In genomic region chr12:112808212-112808586, GRCm38 (mm10) we compare ENCODE assay signal across 8 mouse cellular contexts. TPM values are rescaled to one million over a fixed set of nuclear protein-coding genes. Genes with fewer than 3 reads are reported as not detected.
DNase-seq lines count a peak whose midpoint lies in the region; ATAC-seq and TF ChIP-seq lines count a peak whose summit lies in the region.

No protein-coding gene starts in this region.

- ATAC-seq in heart, embryonic 12.5 days (ENCODE audit: insufficient number of reproducible peaks, low FRiP score) = no peak
- ATAC-seq in G1E (ENCODE audit: extremely low read depth, insufficient number of reproducible peaks, low FRiP score, poor library complexity, severe bottlenecking) = no peak
- ATAC-seq in hindbrain, embryonic 11.5 days (ENCODE audit: low FRiP score) = peak; percentile 61
- ATAC-seq in midbrain, embryonic 12.5 days (ENCODE audit: low FRiP score, low read depth) = peak; percentile 45

- intact Hi-C loops in heart, postnatal 14 days (cut with DNase I) = no loop called here

- DNase-seq in heart, postnatal 14 days = no peak
- DNase-seq in G1E (ENCODE audit: low spot score) = no peak
- no peak for DNase-seq in hindbrain, embryonic 11.5 days (ENCODE audit: low spot score)
- no peak for DNase-seq in right cerebral cortex, postnatal 4 days
- no peak for DNase-seq in layer of hippocampus, postnatal 10 days (ENCODE audit: low spot score in 2 of 2)
- no peak for DNase-seq in Muller cell, postnatal 12 days (ENCODE audit: inconsistent ontology term)

- peak overlapping the region; percentile 74 for H3K9ac ChIP-seq in heart, embryonic 12.5 days
- peak overlapping the region; percentile 65 for H3K9ac ChIP-seq in hindbrain, embryonic 11.5 days (ENCODE audit: low read depth, low read length)
- peak overlapping the region; percentile 71 for H3K9ac ChIP-seq in midbrain, embryonic 12.5 days (replicated peaks)

- H3K27ac ChIP-seq in heart, embryonic 12.5 days (ENCODE audit: poor library complexity, severe bottlenecking) = no peak overlapping the region
- H3K27ac ChIP-seq in hindbrain, embryonic 11.5 days (ENCODE audit: low read depth, low read length) = peak overlapping the region; percentile 27; the same call in 1 of the 2 replicates
- H3K27ac ChIP-seq in midbrain, embryonic 12.5 days (replicated peaks) = peak overlapping the region; percentile 66

- H3K4me3 ChIP-seq in heart, embryonic 12.5 days = peak overlapping the region; percentile 73
- H3K4me3 ChIP-seq in G1E (ENCODE audit: low read depth, low read length) = peak overlapping the region; percentile 73
- H3K4me3 ChIP-seq in hindbrain, embryonic 11.5 days (ENCODE audit: low read depth, low read length) = peak overlapping the region; percentile 66
- peak overlapping the region; percentile 70 for H3K4me3 ChIP-seq in midbrain, embryonic 12.5 days

- H3K27me3 ChIP-seq in heart, embryonic 12.5 days (replicated peaks) = peaks cover 23% of the 10 kb centered on the region
- H3K27me3 ChIP-seq in G1E (ENCODE audit: insufficient read depth, low read length) = peaks cover 61% of the 10 kb centered on the region
- H3K27me3 ChIP-seq in hindbrain, embryonic 11.5 days (ENCODE audit: control insufficient read depth, insufficient read depth, low read length) = no peaks in the 10 kb centered on the region
- H3K27me3 ChIP-seq in midbrain, embryonic 12.5 days = peaks cover 41% of the 10 kb centered on the region

- no peaks in the 10 kb centered on the region for H3K9me3 ChIP-seq in heart, embryonic 12.5 days (replicated peaks)
- H3K9me3 ChIP-seq in G1E (replicated peaks) = no peaks in the 10 kb centered on the region
- H3K9me3 ChIP-seq in hindbrain, embryonic 11.5 days (ENCODE audit: control insufficient read depth, low read length) = no peaks in the 10 kb centered on the region
- H3K9me3 ChIP-seq in midbrain, embryonic 12.5 days = no peaks in the 10 kb centered on the region

- TF ChIP-seq CTCF in G1E (IDR thresholded peaks at IDR 0.05; ENCODE audit: low read depth, low read length) = no peak

- 70% methylated on average over 5 of the region's 5 CpGs for WGBS in heart, embryonic 12.5 days
- WGBS in hindbrain, embryonic 11.5 days = 70% methylated on average over 5 of the region's 5 CpGs
- WGBS in midbrain, embryonic 12.5 days = 63% methylated on average over 5 of the region's 5 CpGs

- peaks cover 44% of the 10 kb centered on the region for H3K4me1 ChIP-seq in heart, embryonic 12.5 days (replicated peaks)
- peaks cover 36% of the 10 kb centered on the region for H3K4me1 ChIP-seq in G1E (ENCODE audit: insufficient read depth, low read depth, low read length)
- H3K4me1 ChIP-seq in hindbrain, embryonic 11.5 days (replicated peaks; ENCODE audit: control insufficient read depth, insufficient read depth, low read length) = peaks cover 5% of the 10 kb centered on the region
- peaks cover 21% of the 10 kb centered on the region for H3K4me1 ChIP-seq in midbrain, embryonic 12.5 days

- no peaks in the 10 kb centered on the region for H3K36me3 ChIP-seq in heart, embryonic 12.5 days
- H3K36me3 ChIP-seq in G1E (replicated peaks) = peaks cover 26% of the 10 kb centered on the region
- no peaks in the 10 kb centered on the region for H3K36me3 ChIP-seq in hindbrain, embryonic 11.5 days (ENCODE audit: control insufficient read depth, insufficient read depth, low read length)
- H3K36me3 ChIP-seq in midbrain, embryonic 12.5 days = peaks cover 22% of the 10 kb centered on the region

- H3K4me2 ChIP-seq in heart, embryonic 12.5 days = peak overlapping the region; percentile 94
- H3K4me2 ChIP-seq in hindbrain, embryonic 11.5 days (replicated peaks; ENCODE audit: low read depth, low read length) = peak overlapping the region; percentile 93
- H3K4me2 ChIP-seq in midbrain, embryonic 12.5 days (replicated peaks) = peak overlapping the region; percentile 99

RNA-seq across cellular contexts. Expression of gene Clba1, which starts 0.5 kb away (rescaled TPM):
- polyA plus RNA-seq in heart, embryonic 12.5 days (2016; fragmentation: Nextera tagmentation; extraction: Ambion mirVana) = 9.5 and 9.6 TPM in 2 replicates
- 1 to 10 TPM; 1.9 to 2.2 TPM for total RNA-seq in heart, postnatal 14 days (2021)
- total RNA-seq in G1E (2014; fragmentation: Nextera tagmentation) = 0.49 and 0.83 TPM in 2 replicates
- total RNA-seq in G1E (2017) = 1.5 and 2.8 TPM in 2 replicates
- polyA plus RNA-seq in G1E (2012) = 5.3 and 7.5 TPM in 2 replicates
- 15.4 and 15.9 TPM in 2 replicates for polyA plus RNA-seq in hindbrain, embryonic 11.5 days (2014; fragmentation: Nextera tagmentation; extraction: Ambion mirVana)
- 16.7 and 18.5 TPM in 2 replicates for polyA plus RNA-seq in midbrain, embryonic 12.5 days (2016; fragmentation: Nextera tagmentation; extraction: Ambion mirVana)
- 10 to 100 TPM; 12.3 to 15.5 TPM for total RNA-seq in layer of hippocampus, postnatal 10 days (2021)

RNA-seq across cellular contexts. Expression of gene Ahnak2, which starts 5.7 kb away (rescaled TPM):
- polyA plus RNA-seq in heart, embryonic 12.5 days (2016; fragmentation: Nextera tagmentation; extraction: Ambion mirVana) = 1.3 and 1.4 TPM in 2 replicates
- total RNA-seq in heart, postnatal 14 days (2021) = 10 to 100 TPM; 14.5 to 19.5 TPM
- not detected in 2 replicates for total RNA-seq in G1E (2014; fragmentation: Nextera tagmentation)
- 0.17 and 0.22 TPM in 2 replicates for total RNA-seq in G1E (2017)
- polyA plus RNA-seq in G1E (2012) = 0.02 TPM in 2 replicates
- 0.21 and 0.29 TPM in 2 replicates for polyA plus RNA-seq in hindbrain, embryonic 11.5 days (2014; fragmentation: Nextera tagmentation; extraction: Ambion mirVana)
- polyA plus RNA-seq in midbrain, embryonic 12.5 days (2016; fragmentation: Nextera tagmentation; extraction: Ambion mirVana) = 0.25 and 0.37 TPM in 2 replicates
- total RNA-seq in layer of hippocampus, postnatal 10 days (2021) = 10 to 100 TPM; 11.8 to 17.1 TPM

RNA-seq across cellular contexts. Expression of gene Cdca4, which starts 21.0 kb away (rescaled TPM):
- 47.2 and 49.2 TPM in 2 replicates for polyA plus RNA-seq in heart, embryonic 12.5 days (2016; fragmentation: Nextera tagmentation; extraction: Ambion mirVana)
- total RNA-seq in heart, postnatal 14 days (2021) = 10 to 100 TPM in 1 of 2 experiments, 1 to 10 TPM in 1; 7.8 to 12.1 TPM
- total RNA-seq in G1E (2014; fragmentation: Nextera tagmentation) = 131 and 140 TPM in 2 replicates
- 120 and 124 TPM in 2 replicates for total RNA-seq in G1E (2017)
- polyA plus RNA-seq in G1E (2012) = 51.2 and 56.8 TPM in 2 replicates
- polyA plus RNA-seq in hindbrain, embryonic 11.5 days (2014; fragmentation: Nextera tagmentation; extraction: Ambion mirVana) = 146 and 151 TPM in 2 replicates
- polyA plus RNA-seq in midbrain, embryonic 12.5 days (2016; fragmentation: Nextera tagmentation; extraction: Ambion mirVana) = 124 and 132 TPM in 2 replicates
- 10 to 100 TPM in 1 of 2 experiments, 1 to 10 TPM in 1; 8.8 to 13.0 TPM for total RNA-seq in layer of hippocampus, postnatal 10 days (2021)

RNA-seq across cellular contexts. Expression of gene Pld4, which starts 47.7 kb away (rescaled TPM):
- polyA plus RNA-seq in heart, embryonic 12.5 days (2016; fragmentation: Nextera tagmentation; extraction: Ambion mirVana) = 3.0 and 4.2 TPM in 2 replicates
- total RNA-seq in heart, postnatal 14 days (2021) = 1 to 10 TPM; 6.3 to 8.0 TPM
- 3.4 TPM in 1 of 2 replicates, not detected in the other for total RNA-seq in G1E (2014; fragmentation: Nextera tagmentation)
- 0.58 and 1.0 TPM in 2 replicates for total RNA-seq in G1E (2017)
- polyA plus RNA-seq in G1E (2012) = 0.54 and 0.89 TPM in 2 replicates
- polyA plus RNA-seq in hindbrain, embryonic 11.5 days (2014; fragmentation: Nextera tagmentation; extraction: Ambion mirVana) = 4.7 and 6.2 TPM in 2 replicates
- 4.7 and 6.7 TPM in 2 replicates for polyA plus RNA-seq in midbrain, embryonic 12.5 days (2016; fragmentation: Nextera tagmentation; extraction: Ambion mirVana)
- 10 to 100 TPM in 1 of 2 experiments, 1 to 10 TPM in 1; 9.2 to 11.7 TPM for total RNA-seq in layer of hippocampus, postnatal 10 days (2021)

RNA-seq across cellular contexts. Expression of gene Gpr132, which starts 59.8 kb away (rescaled TPM):
- not detected in 2 replicates for polyA plus RNA-seq in heart, embryonic 12.5 days (2016; fragmentation: Nextera tagmentation; extraction: Ambion mirVana)
- total RNA-seq in heart, postnatal 14 days (2021) = 1 to 10 TPM in 1 of 2 experiments, under 1 TPM in 1; 0.22 to 2.0 TPM
- total RNA-seq in G1E (2014; fragmentation: Nextera tagmentation) = not detected in 2 replicates
- 0.11 TPM in 1 of 2 replicates, not detected in the other for total RNA-seq in G1E (2017)
- polyA plus RNA-seq in G1E (2012) = 0.08 and 0.14 TPM in 2 replicates
- polyA plus RNA-seq in hindbrain, embryonic 11.5 days (2014; fragmentation: Nextera tagmentation; extraction: Ambion mirVana) = not detected in 2 replicates
- not detected in 2 replicates for polyA plus RNA-seq in midbrain, embryonic 12.5 days (2016; fragmentation: Nextera tagmentation; extraction: Ambion mirVana)
- total RNA-seq in layer of hippocampus, postnatal 10 days (2021) = not detected

Comparison
In these comparisons a context has a peak if more than half of its experiments do, and no peak if none do; other contexts are left out.
1. ATAC-seq: peak in hindbrain, embryonic 11.5 days (single experiment) and midbrain, embryonic 12.5 days (single experiment); none in heart, embryonic 12.5 days (single experiment) and G1E (single experiment).
2. Peak in every context shown above with its lines, with median percentiles within 50 percentile points of each other: H3K4me2 ChIP-seq, H3K4me3 ChIP-seq and H3K9ac ChIP-seq.